Mouse (Mus musculus): ENCODE data around the gene Cyp27a1. TPM values are rescaled to one million over a fixed set of nuclear protein-coding genes. Genes with fewer than 3 reads are reported as not detected.
A peak's percentile ranks its signal among the peaks of the same experiment; 100 is the strongest.

The Cyp27a1 gene
- total RNA-seq, 2 experiments from 2014 or later: 4.2 to 4.8 TPM

DNA sequence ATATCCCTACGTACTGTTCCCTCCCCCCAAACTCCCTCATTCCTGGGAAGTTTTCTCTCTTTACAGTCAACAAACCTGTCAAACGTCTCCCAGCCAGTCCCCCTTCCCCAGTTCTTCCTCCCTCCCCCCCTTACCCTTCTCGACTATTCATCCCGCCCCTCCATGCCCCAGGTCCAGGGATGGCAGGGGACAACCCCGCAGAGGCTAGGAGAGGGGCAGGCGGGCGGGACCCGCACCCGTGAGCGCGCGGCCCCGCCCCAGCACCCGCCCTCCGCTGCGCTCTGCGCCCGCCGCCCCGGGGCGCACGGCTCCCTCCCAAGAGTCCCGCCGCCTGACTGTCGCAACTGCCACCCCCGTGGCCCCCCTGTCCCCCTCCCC, 58.1 kb downstream of the Cyp27a1 start:
- no peak for DNase-seq (ENCODE audit: low spot score in 2 of 2)

DNA sequence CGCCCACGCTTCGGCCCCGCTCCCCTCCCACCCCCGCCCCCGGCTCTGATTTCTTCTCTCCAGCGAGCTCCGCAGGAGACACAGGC, 58.3 kb downstream of the Cyp27a1 start, which contains the start of gene Wnt6:
TSS of gene Wnt6 (plus strand) at position 48 of the 86 bp plus-strand sequence.
- no peak for DNase-seq (ENCODE audit: low spot score in 2 of 2)

DNA sequence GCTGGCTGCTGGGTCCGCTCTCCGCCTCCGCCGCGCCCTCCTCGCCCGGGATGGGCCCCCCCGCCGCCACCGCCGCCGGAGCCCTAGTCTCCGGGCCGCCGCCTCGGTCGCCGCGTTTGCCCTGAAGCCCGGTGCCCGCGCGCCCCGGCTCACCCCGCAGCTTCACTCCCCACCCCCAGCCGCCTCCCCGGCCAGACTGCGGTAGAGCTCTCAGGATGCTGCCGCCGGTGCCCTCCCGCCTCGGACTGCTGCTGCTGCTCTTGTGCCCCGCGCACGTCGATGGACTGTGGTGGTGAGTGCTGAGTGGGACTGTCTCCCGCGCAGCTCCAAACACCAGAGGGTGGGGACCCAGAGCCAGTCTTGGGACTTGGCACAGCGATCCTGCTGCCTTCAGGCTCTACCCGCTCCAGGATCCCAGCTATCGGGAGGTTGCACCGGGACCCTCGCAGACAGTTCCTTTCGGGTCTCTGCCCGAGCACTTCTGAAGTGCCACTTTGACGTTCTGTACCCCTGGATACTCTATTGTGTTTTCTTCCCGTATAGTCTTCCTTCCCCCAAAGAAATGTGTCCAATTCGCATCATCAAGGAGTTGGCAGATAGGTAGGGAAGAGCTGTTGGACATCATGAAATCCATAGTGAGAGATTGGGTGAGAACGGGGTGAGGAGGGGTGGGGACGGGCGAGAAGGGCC, 58.7 kb downstream of the Cyp27a1 start:
- DNase-seq (ENCODE audit: low spot score in 2 of 2): no peak

DNA sequence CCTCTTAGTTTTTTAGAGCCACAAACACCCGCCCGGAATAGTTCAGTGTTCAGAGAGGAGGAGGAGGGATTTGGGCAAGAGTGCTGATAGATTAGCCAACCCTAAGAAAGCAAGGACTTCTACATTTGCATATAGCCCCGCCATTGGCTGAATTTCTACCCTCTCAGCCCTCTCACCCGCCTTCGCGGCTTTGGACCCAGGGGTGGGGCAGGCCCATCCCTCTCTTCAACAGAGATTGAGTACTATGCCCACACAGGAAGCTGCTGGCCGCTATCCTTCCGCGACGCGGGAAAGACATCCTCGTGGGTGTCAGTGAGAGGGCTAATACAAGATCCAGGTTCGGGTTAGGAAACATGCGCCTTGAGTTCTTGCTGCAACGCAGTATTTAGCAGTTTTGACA, 59.8 kb downstream of the Cyp27a1 start:
- peak in 1 of 2 experiments; percentile 60 for DNase-seq (ENCODE audit: low spot score in 2 of 2)

DNA sequence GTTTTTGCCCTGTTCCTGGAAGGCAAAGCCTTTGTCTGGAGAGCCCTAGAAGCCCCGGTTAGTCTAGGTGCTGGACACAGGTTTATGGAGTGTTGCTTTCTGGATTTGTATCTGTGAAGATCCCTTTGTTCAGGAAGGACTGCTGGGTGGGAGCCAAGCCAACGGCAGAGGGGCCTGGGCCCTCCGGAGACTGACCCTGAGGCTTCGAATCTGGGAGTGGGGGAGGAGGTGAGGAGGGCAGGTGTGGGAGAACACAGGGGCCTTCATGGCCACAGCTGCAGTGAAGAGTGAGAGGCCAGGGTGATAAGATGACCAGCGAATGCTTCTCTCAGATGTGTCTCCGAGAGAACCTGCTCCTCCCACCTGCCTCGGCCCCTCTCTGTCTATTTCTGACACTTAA, 60.7 kb downstream of the Cyp27a1 start:
- no peak for DNase-seq (ENCODE audit: low spot score in 2 of 2)

DNA sequence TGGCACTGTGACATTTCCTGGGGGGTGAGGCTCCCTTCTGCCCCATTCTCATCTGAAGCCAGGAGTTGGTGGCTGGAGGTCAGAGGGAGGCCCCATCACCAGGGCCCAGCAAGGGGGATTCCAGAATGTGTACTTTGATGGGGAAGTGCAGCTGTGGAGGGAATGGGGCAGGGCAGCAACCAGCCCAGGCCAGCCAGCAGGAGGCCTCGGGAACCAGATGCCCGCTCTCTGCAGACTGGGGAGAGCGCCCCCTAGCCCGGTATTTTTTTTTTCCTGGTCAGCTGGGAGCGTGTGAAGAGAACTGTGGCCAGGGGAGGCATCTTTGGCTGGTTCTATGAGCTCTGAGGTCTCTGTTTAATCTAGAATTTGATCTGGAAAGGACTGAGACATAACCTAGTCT, 62.4 kb downstream of the Cyp27a1 start:
- DNase-seq (ENCODE audit: low spot score in 2 of 2): no peak

DNA sequence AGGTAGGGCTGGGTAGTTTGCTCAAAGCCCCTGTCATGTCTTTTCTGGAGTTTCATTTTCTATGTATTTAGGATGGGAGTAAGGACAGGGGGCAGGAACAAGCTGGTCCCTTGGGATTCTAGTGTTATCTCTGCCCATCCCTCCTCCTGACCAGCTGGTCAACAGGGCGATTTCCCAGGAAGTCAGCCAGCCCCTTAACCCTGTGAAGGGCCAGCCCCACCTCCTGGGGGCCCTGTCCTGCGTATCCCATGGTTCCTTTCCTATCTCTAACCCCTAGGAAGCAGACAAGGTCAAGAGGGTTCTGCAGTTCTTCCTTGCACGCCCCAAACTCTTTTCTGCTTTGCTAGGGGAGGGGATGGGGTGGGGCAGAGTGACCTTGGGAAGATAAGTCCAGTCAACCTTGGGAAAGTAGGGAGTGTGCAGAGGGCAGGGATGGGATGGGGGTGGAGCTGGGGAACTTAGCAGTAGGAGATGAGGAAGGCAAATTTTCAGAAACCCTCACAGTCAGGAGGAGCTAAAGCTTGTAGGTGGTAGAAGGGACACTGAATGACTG, 65.6 kb downstream of the Cyp27a1 start:
- DNase-seq (ENCODE audit: low spot score in 2 of 2): no peak

DNA sequence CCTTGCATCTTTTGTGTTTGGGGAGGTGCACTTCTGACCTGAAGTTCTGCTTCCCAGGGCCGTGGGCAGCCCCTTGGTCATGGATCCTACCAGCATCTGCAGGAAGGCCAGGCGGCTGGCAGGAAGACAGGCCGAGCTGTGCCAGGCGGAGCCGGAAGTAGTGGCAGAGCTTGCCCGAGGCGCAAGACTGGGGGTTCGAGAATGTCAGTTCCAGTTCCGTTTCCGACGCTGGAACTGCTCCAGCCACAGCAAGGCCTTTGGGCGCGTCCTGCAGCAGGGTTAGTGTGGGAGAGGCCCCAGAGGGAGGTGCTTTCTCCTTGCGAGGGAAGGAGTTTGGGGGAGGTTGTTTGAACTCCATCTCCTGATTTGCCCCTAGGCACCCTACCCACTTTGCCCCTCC, 68.7 kb downstream of the Cyp27a1 start:
- no peak for DNase-seq (ENCODE audit: low spot score in 2 of 2)

DNA sequence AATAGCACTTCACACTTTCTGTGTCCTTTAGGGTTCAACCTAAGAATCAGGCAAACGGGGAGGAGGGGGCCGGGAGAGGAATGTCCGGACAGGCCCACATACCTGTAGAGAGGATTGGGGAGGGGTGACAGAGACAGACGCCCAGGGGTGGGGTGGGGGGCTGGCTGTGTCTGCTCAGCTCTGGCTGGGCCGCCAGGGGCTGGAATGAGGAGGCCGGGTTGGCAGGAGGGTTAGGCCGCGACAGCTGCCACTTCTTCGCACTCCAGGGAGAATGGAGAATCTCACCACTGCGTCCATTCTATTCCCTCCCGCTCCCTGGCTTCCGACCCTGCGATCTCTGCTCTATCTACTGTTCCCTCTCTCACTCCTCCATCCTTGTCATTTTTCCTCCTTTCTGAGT, 70.2 kb downstream of the Cyp27a1 start:
- DNase-seq (ENCODE audit: low spot score in 2 of 2): no peak

DNA sequence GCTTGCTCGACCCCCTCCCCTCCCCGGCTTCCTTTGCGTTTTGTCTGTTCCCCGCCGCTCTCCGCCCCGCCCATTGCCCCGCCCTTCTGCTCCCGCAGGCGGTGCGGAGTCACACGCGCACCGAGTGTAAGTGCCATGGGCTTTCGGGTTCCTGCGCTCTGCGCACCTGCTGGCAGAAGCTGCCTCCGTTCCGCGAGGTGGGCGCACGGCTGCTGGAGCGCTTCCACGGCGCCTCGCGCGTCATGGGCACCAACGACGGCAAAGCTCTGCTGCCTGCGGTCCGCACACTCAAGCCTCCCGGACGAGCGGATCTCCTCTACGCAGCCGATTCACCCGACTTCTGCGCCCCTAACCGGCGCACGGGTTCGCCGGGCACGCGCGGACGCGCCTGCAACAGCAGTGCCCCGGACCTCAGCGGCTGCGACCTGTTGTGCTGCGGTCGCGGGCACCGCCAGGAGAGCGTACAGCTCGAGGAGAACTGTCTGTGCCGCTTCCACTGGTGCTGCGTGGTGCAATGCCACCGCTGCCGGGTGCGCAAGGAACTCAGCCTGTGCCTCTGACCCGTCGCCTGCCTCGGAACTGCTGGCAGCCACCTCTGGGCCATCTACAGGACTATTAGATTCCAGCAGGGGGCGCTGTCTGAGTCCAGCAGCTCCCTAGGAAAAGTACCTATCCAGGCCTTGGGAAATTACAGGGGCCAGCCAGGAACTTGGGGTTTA, 70.8 kb downstream of the Cyp27a1 start:
- peak; percentile 46 to 61 for DNase-seq (ENCODE audit: low spot score in 2 of 2)

Other genes with a start within 250 kb of the Cyp27a1 start
- gene Cnot9, start 207.5 kb upstream of the Cyp27a1 start, total RNA-seq (2021): 10 to 100 TPM; 25.7 to 26.5 TPM
- 10 to 100 TPM; 11.5 to 12.7 TPM for gene Plcd4, start 170.7 kb upstream of the Cyp27a1 start, total RNA-seq (2021)
- 10 to 100 TPM; 24.3 to 25.3 TPM for gene Usp37, start 169.3 kb upstream of the Cyp27a1 start, total RNA-seq (2021)
- 10 to 100 TPM; 31.5 to 32.9 TPM for gene Zfp142, start 125.3 kb upstream of the Cyp27a1 start, total RNA-seq (2021)
- 10 to 100 TPM; 23.2 to 25.2 TPM for gene Bcs1l, start 125.3 kb upstream of the Cyp27a1 start, total RNA-seq (2021)
- 10 to 100 TPM; 59.9 to 64.2 TPM for gene Rnf25, start 112.2 kb upstream of the Cyp27a1 start, total RNA-seq (2021)
- gene Stk36, start 112.1 kb upstream of the Cyp27a1 start, total RNA-seq (2021): 1 to 10 TPM; 5.7 to 5.9 TPM
- gene Ttll4, start 51.8 kb upstream of the Cyp27a1 start, total RNA-seq (2021): 10 to 100 TPM; 18.3 to 22.7 TPM
- gene Prkag3, start 35.6 kb downstream of the Cyp27a1 start, total RNA-seq (2021): under 1 TPM; 0.12 to 0.51 TPM
- gene Wnt6, start 58.3 kb downstream of the Cyp27a1 start, total RNA-seq (2021): 1 to 10 TPM; 3.3 to 4.5 TPM
- 10 to 100 TPM; 15.8 to 15.9 TPM for gene Wnt10a, start 77.9 kb downstream of the Cyp27a1 start, total RNA-seq (2021)
- gene Cdk5r2, start 141.4 kb downstream of the Cyp27a1 start, total RNA-seq (2021): 100 to 1,000 TPM; 315 to 347 TPM
- gene Fev, start 171.8 kb downstream of the Cyp27a1 start, total RNA-seq (2021): not detected
- gene Cryba2, start 179.6 kb downstream of the Cyp27a1 start, total RNA-seq (2021): under 1 TPM in 1 of 2 experiments, not detected in 1; 0.80 TPM
- 1 to 10 TPM; 2.8 to 3.0 TPM for gene Cfap65, start 222.0 kb downstream of the Cyp27a1 start, total RNA-seq (2021)
- under 1 TPM; 0.30 to 0.72 TPM for gene Ihh, start 238.1 kb downstream of the Cyp27a1 start, total RNA-seq (2021)

Measured in left cerebral cortex, adult 18-20 months (tissue).